Mouse (Mus musculus) limb, embryonic 14.5 days (tissue): ENCODE measurements around the gene Praf2. TPM values are rescaled to one million over a fixed set of nuclear protein-coding genes. Genes with fewer than 3 reads are reported as not detected.
A peak's percentile ranks its signal among the peaks of the same experiment; 100 is the strongest.

ENCODE experiments used
- ATAC-seq: fragments of 200-750 bp; cut with Nextera tagmentation; 2 replicates; pipeline ENCODE4 v1.8.0; 2017; ENCODE audit warnings: low read depth, moderate number of reproducible peaks, moderate TSS enrichment; ENCODE audit not compliant: low FRiP score
- DNase-seq: peaks from one replicate; pipeline ENCODE4 v3.0.0-alpha.2; 2015; ENCODE audit warnings: low spot score
- H3K27ac ChIP-seq: fragments of 300-500 bp; sonication (generic); replicated peaks from 2 replicates; pipeline ENCODE4 v1.5.1; 2014; ENCODE audit warnings: low read depth, mild to moderate bottlenecking, low read length, moderate library complexity, mixed read lengths
- H3K27me3 ChIP-seq: fragments of 300-500 bp; sonication (generic); 2 replicates; pipeline ENCODE4 v1.6.1; 2014; ENCODE audit warnings: low read length, mixed read lengths; ENCODE audit not compliant: control insufficient read depth, insufficient read depth
- H3K36me3 ChIP-seq: fragments of 300-500 bp; sonication (generic); 2 replicates; pipeline ENCODE4 v1.6.1; 2014; ENCODE audit warnings: mild to moderate bottlenecking, low read length, moderate library complexity, mixed read lengths; ENCODE audit not compliant: control insufficient read depth, insufficient read depth
- H3K4me1 ChIP-seq: fragments of 300-500 bp; sonication (generic); 2 replicates; pipeline ENCODE4 v1.6.1; 2014; ENCODE audit warnings: antibody characterized with exemption, low read length, mixed read lengths; ENCODE audit not compliant: control insufficient read depth, insufficient read depth
- H3K4me2 ChIP-seq: fragments of 300-500 bp; sonication (generic); replicated peaks from 2 replicates; pipeline ENCODE4 v1.6.1; 2014; ENCODE audit warnings: low read depth, mild to moderate bottlenecking, low read length, moderate library complexity; ENCODE audit not compliant: severe bottlenecking
- H3K4me3 ChIP-seq: fragments of 300-500 bp; sonication (generic); replicated peaks from 2 replicates; pipeline ENCODE4 v1.5.1; 2014; ENCODE audit warnings: low read length
- H3K9ac ChIP-seq: fragments of 300-500 bp; sonication (generic); 2 replicates; pipeline ENCODE4 v1.6.1; 2014; ENCODE audit warnings: mild to moderate bottlenecking, low read depth, low read length, moderate library complexity; ENCODE audit not compliant: severe bottlenecking
- H3K9me3 ChIP-seq: fragments of 300-500 bp; sonication (generic); 2 replicates; pipeline ENCODE4 v1.6.1; 2016; ENCODE audit warnings: low read length; ENCODE audit not compliant: control insufficient read depth
- POLR2A ChIP-seq: fragments of 200-500 bp; IDR thresholded peaks from 2 replicates; pipeline ENCODE4 v1.8.0; 2012; ENCODE audit warnings: inconsistent platforms, mild to moderate bottlenecking, moderate library complexity, borderline replicate concordance; ENCODE audit not compliant: insufficient read depth, insufficient read length; ENCODE audit errors: extremely low read depth
- WGBS: fragments of 180-500 bp; shearing (Covaris S2); extraction: QIAGEN DNeasy Blood & Tissue Kit; methylation state at CpG from one replicate; pipeline ENCODE4 v1.1.7; 2014; 5-methylcytosine and 5-hydroxymethylcytosine counted together
- polyA plus RNA-seq, 2 experiments: library from polyadenylated mRNA; depleted of rRNA in 1 of 2; stranded (reverse) in 1 of 2; unstranded in 1 of 2; fragments of >200 nt; fragmentation: Nextera tagmentation in 1 of 2; extraction: Ambion mirVana in 1 of 2; gene quantifications; 2 replicates each; pipeline versions ENCODE4 v1.2.1 to v1.2.3; 2012 to 2014

The Praf2 gene
- polyA plus RNA-seq, 2 experiments = 83.7 to 89.4 TPM

DNA sequence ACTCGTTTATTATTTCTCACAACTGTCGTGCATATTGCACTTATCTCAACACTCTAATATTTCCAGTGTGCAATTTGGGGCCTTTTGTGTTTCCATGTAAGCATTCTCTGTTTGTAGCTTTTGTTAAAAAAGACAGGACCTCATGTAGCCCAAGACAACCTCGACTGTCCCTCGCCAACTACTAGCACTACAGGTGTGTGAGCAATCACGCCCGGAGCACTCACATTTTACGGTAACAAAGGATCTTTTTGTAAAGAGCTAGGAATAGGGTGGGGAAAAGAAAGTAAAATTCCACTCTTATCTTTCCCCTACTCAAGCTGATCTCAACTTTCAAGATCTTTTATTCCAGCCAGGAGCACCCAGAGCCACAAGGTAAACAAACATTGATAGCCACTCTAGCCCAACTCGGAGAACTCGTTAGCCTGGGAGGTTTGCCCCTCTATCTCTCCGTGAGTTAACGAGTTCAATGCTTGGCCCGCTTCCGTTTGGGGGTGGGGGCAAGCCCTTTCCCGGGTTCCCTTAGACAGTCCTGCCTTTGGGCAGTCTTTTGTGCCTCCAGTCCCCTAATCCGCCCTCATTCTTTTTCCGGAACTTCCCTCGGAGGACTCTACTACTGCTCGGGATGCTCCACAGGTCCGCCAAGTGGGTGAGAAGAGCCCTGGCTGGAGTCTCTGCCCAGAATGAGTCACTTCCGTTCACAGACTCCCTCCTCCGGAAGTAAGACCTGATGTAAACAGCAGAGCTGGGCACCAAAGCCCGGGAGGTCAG, 6.5 kb upstream of the Praf2 start, which contains the start of gene Gm45208:
Gm45208 (plus strand) TSS at position 732 of the 768 bp plus-strand sequence.
- H3K9me3 ChIP-seq = no peaks in the 10 kb centered on the region
- H3K4me2 ChIP-seq = peak within 1 kb of the TSS; percentile 66
- H3K4me3 ChIP-seq = peak within 1 kb of the TSS; percentile 50
- no peak for TF ChIP-seq POLR2A
- H3K9ac ChIP-seq = peak within 1 kb of the TSS; percentile 64
- DNase-seq (peak; percentile 86), ATAC-seq (peak; percentile 90)
- H3K4me1 ChIP-seq = 0 out of 2 replicates have a peak, but pooled peaks cover 3% of the 10 kb centered on the region
- peak within 1 kb of the TSS; percentile 87 for H3K27ac ChIP-seq
- 0 out of 2 replicates have a peak, but pooled peaks cover 3% of the 10 kb centered on the region for H3K36me3 ChIP-seq
- H3K27me3 ChIP-seq = no peaks in the 10 kb centered on the region
- 18% methylated on average over 22 of the region's 22 CpGs for WGBS

DNA sequence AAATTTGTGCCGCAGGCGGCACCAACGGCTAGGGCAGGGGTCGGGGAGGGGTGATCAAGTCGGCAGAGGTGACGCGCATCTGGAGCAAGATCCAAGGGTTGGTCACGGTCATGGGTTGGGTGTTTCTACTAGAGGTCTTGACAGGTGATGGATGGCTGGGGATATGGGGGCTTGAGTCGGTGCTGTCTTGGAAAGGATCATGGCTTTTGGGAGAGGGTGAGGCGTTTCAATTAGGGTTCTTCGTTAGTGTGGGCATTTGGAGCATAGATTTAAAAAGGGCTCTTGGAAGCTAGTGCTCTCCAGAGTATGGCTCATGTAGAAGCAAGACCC, 6.0 kb upstream of the Praf2 start:
- Histone ChIP-seq H3K27ac (peak overlapping the region; percentile 87; the same call in 1 of the 2 replicates), H3K4me2 (peak overlapping the region; percentile 66), H3K36me3 (0 out of 2 replicates have a peak, but pooled peaks cover 3% of the 10 kb centered on the region), H3K9ac (peak overlapping the region; percentile 64), H3K4me3 (peak overlapping the region; percentile 50), H3K9me3 (no peaks in the 10 kb centered on the region), H3K4me1 (0 out of 2 replicates have a peak, but pooled peaks cover 3% of the 10 kb centered on the region), H3K27me3 (no peaks in the 10 kb centered on the region)
- 17% methylated on average over 11 of the region's 11 CpGs for WGBS
- ATAC-seq = no peak
- TF ChIP-seq POLR2A = no peak
- DNase-seq = no peak

DNA sequence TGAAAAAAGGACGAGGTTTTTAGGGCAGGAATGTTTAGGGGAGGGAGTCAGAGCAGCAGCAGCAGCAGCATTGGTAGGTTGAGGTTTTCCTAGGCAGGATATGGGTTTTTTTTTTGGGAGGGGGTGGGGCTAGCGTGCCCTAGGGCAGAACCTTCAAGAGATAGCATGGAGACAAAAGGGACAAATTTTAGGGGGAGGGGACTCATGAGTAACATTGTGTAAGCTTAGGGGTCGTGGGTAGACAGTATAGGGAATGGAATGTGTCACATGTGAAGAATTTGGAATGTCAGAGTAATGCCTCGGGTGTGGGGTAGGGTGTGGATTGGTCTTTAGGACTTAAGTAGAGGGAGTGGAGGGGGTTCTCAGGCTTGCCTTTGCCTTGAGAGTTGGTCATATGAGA, 5.5 kb upstream of the Praf2 start:
- Histone ChIP-seq H3K36me3 (0 out of 2 replicates have a peak, but pooled peaks cover 3% of the 10 kb centered on the region), H3K27ac (no peak overlapping the region), H3K9me3 (no peaks in the 10 kb centered on the region), H3K27me3 (no peaks in the 10 kb centered on the region), H3K9ac (peak overlapping the region; percentile 64; the same call in 1 of the 2 replicates), H3K4me2 (peak overlapping the region; percentile 66), H3K4me3 (peak overlapping the region; percentile 50), H3K4me1 (0 out of 2 replicates have a peak, but pooled peaks cover 3% of the 10 kb centered on the region)
- no peak for TF ChIP-seq POLR2A
- WGBS = 24% methylated on average over 4 of the region's 4 CpGs
- DNase-seq (no peak), ATAC-seq (no peak)

DNA sequence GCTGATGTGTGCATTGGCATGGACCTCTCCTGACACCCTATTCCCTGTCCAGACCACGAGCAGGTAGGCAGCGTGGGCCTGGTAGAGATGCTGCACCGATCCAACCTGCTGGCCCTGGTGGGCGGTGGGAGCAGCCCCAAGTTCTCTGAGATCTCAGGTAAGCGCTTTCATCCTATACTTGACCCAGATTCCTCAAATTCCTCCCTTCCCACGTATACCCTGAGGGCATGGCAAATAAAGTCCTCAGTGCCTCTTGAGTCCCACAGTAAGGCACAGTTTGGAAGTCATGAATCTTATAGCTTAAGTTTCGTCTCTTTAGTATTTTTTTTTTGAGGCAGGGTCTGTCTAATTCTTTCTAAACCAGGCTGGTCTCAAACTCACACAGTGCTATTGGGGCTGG, 4.1 kb upstream of the Praf2 start:
- H3K4me2 ChIP-seq = no peak overlapping the region
- H3K9me3 ChIP-seq = no peaks in the 10 kb centered on the region
- H3K36me3 ChIP-seq = 0 out of 2 replicates have a peak, but pooled peaks cover 3% of the 10 kb centered on the region
- no peak overlapping the region for H3K9ac ChIP-seq
- H3K4me1 ChIP-seq = 0 out of 2 replicates have a peak, but pooled peaks cover 3% of the 10 kb centered on the region
- H3K27me3 ChIP-seq = no peaks in the 10 kb centered on the region
- no peak for TF ChIP-seq POLR2A
- 73% methylated on average over 7 of the region's 7 CpGs for WGBS
- H3K27ac ChIP-seq = no peak overlapping the region
- ATAC-seq = no peak
- DNase-seq = no peak
- H3K4me3 ChIP-seq = no peak overlapping the region

DNA sequence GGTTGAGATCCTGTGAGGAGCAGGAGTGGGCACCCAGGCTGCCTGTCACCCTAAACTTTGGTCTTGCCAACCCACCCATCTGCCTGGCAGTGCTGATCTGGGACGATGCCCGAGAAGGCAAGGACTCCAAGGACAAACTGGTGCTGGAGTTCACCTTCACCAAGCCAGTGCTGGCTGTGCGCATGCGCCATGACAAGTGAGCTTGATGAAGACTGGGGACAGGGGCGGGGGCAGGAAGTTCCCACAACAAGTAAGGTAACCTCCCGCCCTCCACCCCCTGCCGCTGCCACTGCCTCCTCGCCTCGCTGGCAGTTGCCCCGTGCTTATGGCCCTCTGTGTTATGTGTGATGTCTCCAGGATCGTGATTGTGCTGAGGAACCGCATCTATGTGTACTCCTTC, 2.4 kb upstream of the Praf2 start:
- Histone ChIP-seq H3K27me3 (no peaks in the 10 kb centered on the region), H3K27ac (no peak overlapping the region), H3K9me3 (no peaks in the 10 kb centered on the region), H3K36me3 (0 out of 2 replicates have a peak, but pooled peaks cover 3% of the 10 kb centered on the region), H3K9ac (no peak overlapping the region), H3K4me2 (no peak overlapping the region), H3K4me3 (no peak overlapping the region), H3K4me1 (0 out of 2 replicates have a peak, but pooled peaks cover 3% of the 10 kb centered on the region)
- DNase-seq (no peak), ATAC-seq (no peak)
- no peak for TF ChIP-seq POLR2A
- 84% methylated on average over 12 of the region's 12 CpGs for WGBS
